Mouse (Mus musculus) c-Kit-positive CD71-positive TER-119-negative erythroid progenitor cells, embryonic 14.5 days (primary cell): ENCODE measurements around the gene Hnrnpa0.
A peak's percentile ranks its signal among the peaks of the same experiment; 100 is the strongest.
"Not testable (repeated sequence)": the region's sequence is repeated elsewhere in the genome, so short reads cannot be mapped to it uniquely, and the experiment has no call there.

Experiments used
- DNase-seq: peaks from one replicate; pipeline ENCODE4 v3.0.0-alpha.2; 2013; ENCODE audit warnings: low read depth

The Hnrnpa0 gene

GRCm38 (mm10) chr13:58128396-58128767 lies at the start of gene Hnrnpa0:
Gene Hnrnpa0, minus strand, starts transcription at chr13:58128556.
- peak; percentile 79 for DNase-seq

GRCm38 (mm10) chr13:58177511-58178208 lies 49.3 kb upstream of the Hnrnpa0 start:
- no peak for DNase-seq

GRCm38 (mm10) chr13:58176105-58176504 lies 47.7 kb upstream of the Hnrnpa0 start:
- no peak for DNase-seq

- no peak for DNase-seq
Observed at GRCm38 (mm10) chr13:58168119-58168518, 39.8 kb upstream of the Hnrnpa0 start.

GRCm38 (mm10) chr13:58163343-58163742 lies 35.0 kb upstream of the Hnrnpa0 start:
- DNase-seq = no peak

GRCm38 (mm10) chr13:58160761-58161160 lies 32.4 kb upstream of the Hnrnpa0 start:
- no peak for DNase-seq

GRCm38 (mm10) chr13:58158099-58158912 lies 29.9 kb upstream of the Hnrnpa0 start:
- peak; percentile 94 for DNase-seq

GRCm38 (mm10) chr13:58157447-58158098 lies 29.2 kb upstream of the Hnrnpa0 start, which contains the start of gene Idnk:
Gene Idnk, plus strand, starts transcription at chr13:58157649.
- peak; percentile 67 for DNase-seq

- DNase-seq = peak; percentile 15
Observed at GRCm38 (mm10) chr13:58157036-58157435, 28.7 kb upstream of the Hnrnpa0 start.

- DNase-seq = no peak
Observed at GRCm38 (mm10) chr13:58156031-58156430, 27.7 kb upstream of the Hnrnpa0 start.

- no peak for DNase-seq
Observed at GRCm38 (mm10) chr13:58150442-58150841, 22.1 kb upstream of the Hnrnpa0 start.

GRCm38 (mm10) chr13:58149629-58150028 lies 21.3 kb upstream of the Hnrnpa0 start:
- DNase-seq = no peak

GRCm38 (mm10) chr13:58149033-58149558 lies 20.7 kb upstream of the Hnrnpa0 start:
- no peak for DNase-seq

GRCm38 (mm10) chr13:58148256-58148831 lies 20.0 kb upstream of the Hnrnpa0 start:
- DNase-seq = peak; percentile 86

- no peak for DNase-seq
Observed at GRCm38 (mm10) chr13:58147760-58148159, 19.4 kb upstream of the Hnrnpa0 start.

- not testable (repeated sequence) for DNase-seq
Observed at GRCm38 (mm10) chr13:58146603-58147002, 18.2 kb upstream of the Hnrnpa0 start.

- no peak for DNase-seq
Observed at GRCm38 (mm10) chr13:58131692-58132091, 3.3 kb upstream of the Hnrnpa0 start.

GRCm38 (mm10) chr13:58129687-58130246 lies 1.4 kb upstream of the Hnrnpa0 start:
- DNase-seq = peak; percentile 29

- peak; percentile 83 for DNase-seq
Observed at GRCm38 (mm10) chr13:58128768-58129671, 664 bp upstream of the Hnrnpa0 start.

GRCm38 (mm10) chr13:58127766-58128361 lies 492 bp downstream of the Hnrnpa0 start:
- DNase-seq = peak; percentile 24
